Mouse (Mus musculus) CD4-positive, CD25-positive, alpha-beta regulatory T cell, adult 2 months (primary cell): ENCODE measurements at regions not wholly inside any gene's neighbourhood (a gene's known extent, or its start where the extent isn't known, plus 50 kb on each side); places are given as distances from the start of the nearest gene placed in this dataset.

Experiments
- DNase-seq: peaks from one replicate; pipeline ENCODE4 v3.0.0-alpha.2; 2012; ENCODE audit warnings: low read depth, low spot score

GRCm38 (mm10) chr2:11416122-11416521 is 137.8 kb downstream of the Pfkfb3 start:
- DNase-seq = peak; percentile 45

GRCm38 (mm10) chr2:11412521-11412920 is 141.4 kb downstream of the Pfkfb3 start:
- no peak for DNase-seq

GRCm38 (mm10) chr2:11408497-11408896 is 145.4 kb downstream of the Pfkfb3 start:
- no peak for DNase-seq

- no peak for DNase-seq
Observed at GRCm38 (mm10) chr2:11406103-11406615, 147.7 kb downstream of the Pfkfb3 start.

- no peak for DNase-seq
Observed at GRCm38 (mm10) chr2:11402218-11402848, 151.5 kb downstream of the Pfkfb3 start.

GRCm38 (mm10) chr2:11399411-11399810 is 154.5 kb downstream of the Pfkfb3 start:
- DNase-seq = no peak

GRCm38 (mm10) chr2:11398949-11399348 is 154.9 kb downstream of the Pfkfb3 start:
- DNase-seq = no peak

- DNase-seq = no peak
Observed at GRCm38 (mm10) chr2:11398391-11398790, 155.5 kb downstream of the Pfkfb3 start.

- DNase-seq = peak; percentile 38
Observed at GRCm38 (mm10) chr2:11396835-11397234, 157.0 kb downstream of the Pfkfb3 start.

GRCm38 (mm10) chr2:11394675-11395349 is 159.1 kb downstream of the Pfkfb3 start:
- DNase-seq = no peak

GRCm38 (mm10) chr2:11391725-11392124 is 162.2 kb downstream of the Pfkfb3 start:
- DNase-seq = no peak

GRCm38 (mm10) chr2:11390667-11391334 is 163.1 kb downstream of the Pfkfb3 start:
- no peak for DNase-seq

- DNase-seq = no peak
Observed at GRCm38 (mm10) chr2:11387623-11388022, 166.3 kb downstream of the Pfkfb3 start.

GRCm38 (mm10) chr2:11383815-11384214 is 170.1 kb downstream of the Pfkfb3 start:
- DNase-seq = no peak

GRCm38 (mm10) chr2:11377213-11377612 is 176.7 kb downstream of the Pfkfb3 start:
- DNase-seq = no peak

- DNase-seq = no peak
Observed at GRCm38 (mm10) chr2:11375726-11376454, 178.0 kb downstream of the Pfkfb3 start.

GRCm38 (mm10) chr2:11375092-11375491 is 178.8 kb downstream of the Pfkfb3 start:
- peak; percentile 82 for DNase-seq

- no peak for DNase-seq
Observed at GRCm38 (mm10) chr2:11370273-11370672, 183.6 kb downstream of the Pfkfb3 start.

- DNase-seq = no peak
Observed at GRCm38 (mm10) chr2:11367319-11367718, 186.6 kb downstream of the Pfkfb3 start.

- DNase-seq = no peak
Observed at GRCm38 (mm10) chr2:11365815-11366214, 188.1 kb downstream of the Pfkfb3 start.

- no peak for DNase-seq
Observed at GRCm38 (mm10) chr2:11365371-11365770, 188.5 kb downstream of the Pfkfb3 start.

GRCm38 (mm10) chr2:11364111-11364510 is 189.8 kb downstream of the Pfkfb3 start:
- DNase-seq = no peak
